ENCODE assay signal across 8 mouse cellular contexts in the genomic region with DNA sequence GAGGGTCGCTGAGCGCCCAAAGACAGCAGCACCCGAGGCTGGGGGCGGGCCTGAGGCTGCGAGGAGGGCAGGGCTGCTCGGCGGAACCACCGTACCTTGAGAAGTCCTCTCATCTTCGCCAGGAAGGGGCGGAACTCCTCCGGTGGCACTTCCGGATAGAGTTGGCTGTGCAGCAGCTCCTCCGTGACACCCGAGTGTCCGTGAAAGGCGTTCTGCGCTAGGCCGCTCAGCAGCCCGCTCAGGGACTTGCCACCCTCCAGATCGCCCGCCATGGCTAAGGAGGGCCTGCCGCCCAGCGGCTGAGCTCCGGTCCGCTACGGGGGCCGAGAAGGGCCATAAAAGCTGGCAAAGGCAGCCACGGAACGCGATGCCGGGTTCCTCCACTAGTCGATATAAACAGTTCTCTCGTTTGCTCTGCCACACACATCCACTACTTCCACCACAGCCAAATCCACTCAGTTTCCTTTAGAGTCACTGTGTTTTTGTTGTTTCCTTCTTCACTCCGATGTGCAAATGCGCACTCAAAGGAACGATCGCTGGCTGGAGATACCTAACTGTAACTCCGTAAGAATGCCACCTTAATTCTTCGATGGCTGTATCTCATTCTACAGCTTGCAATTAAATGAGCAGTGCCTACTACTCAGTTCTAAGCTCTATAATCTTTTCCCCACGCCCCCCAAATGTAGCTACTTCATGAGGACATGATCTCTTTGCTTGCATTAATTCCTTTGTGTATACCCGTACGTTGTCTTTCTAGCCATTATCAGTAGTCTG. TPM values are rescaled to one million over a fixed set of nuclear protein-coding genes. Genes with fewer than 3 reads are reported as not detected.
A peak's percentile ranks its signal among the peaks of the same experiment; 100 is the strongest.
DNase-seq lines count a peak whose midpoint lies in the region; ATAC-seq lines count a peak whose summit lies in the region.

A gene (minus strand): TSS at position 107 of the 774 bp plus-strand sequence.
A gene (minus strand): TSS at position 399 of the 774 bp plus-strand sequence.

- H3K27me3 ChIP-seq in hindbrain, embryonic 11.5 days (ENCODE audit: control insufficient read depth, insufficient read depth, low read length): no peaks in the 10 kb centered on the region

- ATAC-seq in frontal cortex, adult (ENCODE audit: low TSS enrichment): peak; percentile 88
- ATAC-seq in hindbrain, embryonic 11.5 days (ENCODE audit: low FRiP score): peak; percentile 94

- H3K9me3 ChIP-seq in hindbrain, embryonic 11.5 days (ENCODE audit: control insufficient read depth, low read length): no peaks in the 10 kb centered on the region

- WGBS in hindbrain, embryonic 11.5 days: 4% methylated on average over 42 of the region's 42 CpGs

- H3K36me3 ChIP-seq in hindbrain, embryonic 11.5 days (ENCODE audit: control insufficient read depth, insufficient read depth, low read length): no peaks in the 10 kb centered on the region

- H3K9ac ChIP-seq in hindbrain, embryonic 11.5 days (ENCODE audit: low read depth, low read length): peak within 1 kb of the TSS; percentile 77

- peak within 1 kb of the TSS; percentile 68 for H3K4me3 ChIP-seq in hindbrain, embryonic 11.5 days (ENCODE audit: low read depth, low read length)

- peak within 1 kb of the TSS; percentile 91 for H3K27ac ChIP-seq in hindbrain, embryonic 11.5 days (ENCODE audit: low read depth, low read length)

- peak; percentile 99 for DNase-seq in MN1 (ENCODE audit: low spot score)
- peak; percentile 94 for DNase-seq in cerebellum, adult 9-10 months
- DNase-seq in hindbrain, embryonic 11.5 days (ENCODE audit: low spot score): peak; percentile 94
- peak; percentile 96 to 97 for DNase-seq in layer of hippocampus, postnatal 14 days (ENCODE audit: low spot score in 2 of 2)
- peak; percentile 98 for DNase-seq in lung, postnatal 14 days
- DNase-seq in retina, adult 2 months (ENCODE audit: low read depth, low spot score): peak; percentile 90
- peak; percentile 95 to 97 for DNase-seq in thymus, postnatal 36 days

- H3K4me2 ChIP-seq in hindbrain, embryonic 11.5 days (replicated peaks; ENCODE audit: low read depth, low read length): peak within 1 kb of the TSS; percentile 83

- peaks cover 5% of the 10 kb centered on the region; the same call in 1 of the 2 replicates for H3K4me1 ChIP-seq in hindbrain, embryonic 11.5 days (replicated peaks; ENCODE audit: control insufficient read depth, insufficient read depth, low read length)

RNA-seq across cellular contexts. Expression of the first gene that starts in this region (rescaled TPM):
- 4.8 and 6.1 TPM in 2 replicates for polyA plus RNA-seq in hindbrain, embryonic 11.5 days (2014; fragmentation: Nextera tagmentation; extraction: Ambion mirVana)
- 1 to 10 TPM; 8.5 to 9.1 TPM for total RNA-seq in layer of hippocampus, postnatal 14 days (2021)

RNA-seq across cellular contexts. Expression of the second gene that starts in this region (rescaled TPM):
- polyA plus RNA-seq in hindbrain, embryonic 11.5 days (2014; fragmentation: Nextera tagmentation; extraction: Ambion mirVana): 401 and 411 TPM in 2 replicates
- total RNA-seq in layer of hippocampus, postnatal 14 days (2021): 10 to 100 TPM; 54.8 to 61.3 TPM

Comparison
In these comparisons a context has a peak if more than half of its experiments do, and no peak if none do; other contexts are left out.
1. Peak in every context shown above with its lines: DNase-seq, ATAC-seq, H3K4me3 ChIP-seq and H3K27ac ChIP-seq.